Mouse (Mus musculus) mouse embryonic stem cell (cell line): Measurements from ENCODE around the gene Large1.
"Not testable (repeated sequence)": the region's sequence is repeated elsewhere in the genome, so short reads cannot be mapped to it uniquely, and the experiment has no call there.

ENCODE experiments used
- in situ Hi-C, 2 experiments: fragments of 300-500 bp; cut with MboI; formaldehyde crosslinking; loops; 1 replicate in 1 of 2; 3 replicates in 1 of 2; pipeline ENCODE4 v1.14.3; 2019 to 2020; ENCODE audit warnings: low sequenced_read_pairs in 2 of 2, low pct_unique_long_range_greater_than_20kb in 1 of 2, mixed read lengths in 1 of 2; ENCODE audit not compliant: unreplicated experiment in 1 of 2

The Large1 gene

GRCm38 (mm10) chr8:73096952-73097351, 256.4 kb downstream of the Large1 start:
- in situ Hi-C loops: no loop called here

- in situ Hi-C loops: not testable (repeated sequence)
These were observed 275.6 kb downstream of the Large1 start for GRCm38 (mm10) chr8:73077746-73078145.

GRCm38 (mm10) chr8:73061410-73061809, 291.9 kb downstream of the Large1 start:
- in situ Hi-C loops: no loop called here

GRCm38 (mm10) chr8:73054726-73055125, 298.6 kb downstream of the Large1 start:
- in situ Hi-C loops: no loop called here

GRCm38 (mm10) chr8:73053878-73054277, 299.5 kb downstream of the Large1 start:
- in situ Hi-C loops: no loop called here

GRCm38 (mm10) chr8:73052414-73052813, 300.9 kb downstream of the Large1 start:
- in situ Hi-C loops: no loop called here

- in situ Hi-C loops: no loop called here
These were observed 305.2 kb downstream of the Large1 start for GRCm38 (mm10) chr8:73048136-73048535.

GRCm38 (mm10) chr8:73029787-73030186, 323.6 kb downstream of the Large1 start:
- in situ Hi-C loops: no loop called here

- in situ Hi-C loops: loop anchor here in 1 of 2 experiments (10.0 kb wide), 1 partner anchor 187 kb away; no protein-coding TSS in a partner anchor
These were observed 335.1 kb downstream of the Large1 start for GRCm38 (mm10) chr8:73018241-73018640.

- in situ Hi-C loops: loop anchor here in 1 of 2 experiments (10.0 kb wide), 1 partner anchor 187 kb away; no protein-coding TSS in a partner anchor
These were observed 335.7 kb downstream of the Large1 start for GRCm38 (mm10) chr8:73017601-73018000.

- in situ Hi-C loops: loop anchor here in 1 of 2 experiments (10.0 kb wide), 1 partner anchor 188 kb away; no protein-coding TSS in a partner anchor
These were observed 337.0 kb downstream of the Large1 start for GRCm38 (mm10) chr8:73016303-73016702.

- in situ Hi-C loops: no loop called here
These were observed 345.9 kb downstream of the Large1 start for GRCm38 (mm10) chr8:73007489-73007888.

- in situ Hi-C loops: no loop called here
These were observed 349.5 kb downstream of the Large1 start for GRCm38 (mm10) chr8:73003858-73004257.

- in situ Hi-C loops: no loop called here
These were observed 359.5 kb downstream of the Large1 start for GRCm38 (mm10) chr8:72993831-72994230.

- in situ Hi-C loops: no loop called here
These were observed 362.9 kb downstream of the Large1 start for GRCm38 (mm10) chr8:72990425-72990824.

GRCm38 (mm10) chr8:72982832-72983231, 370.5 kb downstream of the Large1 start:
- in situ Hi-C loops: no loop called here

- in situ Hi-C loops: no loop called here
These were observed 398.3 kb downstream of the Large1 start for GRCm38 (mm10) chr8:72955074-72955473.

- in situ Hi-C loops: not testable (repeated sequence)
These were observed 411.9 kb downstream of the Large1 start for GRCm38 (mm10) chr8:72941393-72941792.

GRCm38 (mm10) chr8:72919182-72919902, 434.0 kb downstream of the Large1 start:
- in situ Hi-C loops: no loop called here

- in situ Hi-C loops: no loop called here
These were observed 447.8 kb downstream of the Large1 start for GRCm38 (mm10) chr8:72905491-72905890.
